Mouse (Mus musculus): ENCODE results near the gene Dtymk.

DNA sequence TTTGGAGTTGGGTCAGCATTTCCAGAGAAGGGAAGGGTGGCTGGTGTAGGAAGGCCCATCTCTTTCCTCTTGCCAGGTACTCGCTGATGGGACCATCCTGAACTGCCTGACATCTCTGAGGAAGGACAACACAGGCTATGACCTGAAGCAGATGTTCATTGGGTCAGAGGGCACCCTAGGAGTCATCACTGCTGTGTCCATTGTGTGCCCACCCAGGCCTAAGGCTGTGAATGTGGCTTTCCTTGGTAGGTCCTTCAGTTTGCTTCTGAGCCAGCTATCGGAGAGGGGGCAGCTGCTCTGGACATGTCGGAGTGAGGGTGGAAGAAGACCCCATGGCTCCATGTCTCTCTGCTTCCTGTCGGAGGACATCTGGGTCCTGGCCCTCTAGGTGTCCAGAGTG lies 33.5 kb upstream of the Dtymk start:
- TF ChIP-seq EP300 (IDR thresholded peaks at IDR 0.05; ENCODE audit: low read depth) (no peak), CTCF (IDR thresholded peaks at IDR 0.05; ENCODE audit: low read depth) (no peak)
